Mouse (Mus musculus) lung, adult 18-20 months (tissue): Measurements from ENCODE around the gene Sub1.

Source experiments
- DNase-seq, 2 experiments: peaks; one replicate each; pipeline ENCODE4 v3.0.0; 2022; ENCODE audit warnings: mixed read lengths in 2 of 2

Gene Sub1

DNA sequence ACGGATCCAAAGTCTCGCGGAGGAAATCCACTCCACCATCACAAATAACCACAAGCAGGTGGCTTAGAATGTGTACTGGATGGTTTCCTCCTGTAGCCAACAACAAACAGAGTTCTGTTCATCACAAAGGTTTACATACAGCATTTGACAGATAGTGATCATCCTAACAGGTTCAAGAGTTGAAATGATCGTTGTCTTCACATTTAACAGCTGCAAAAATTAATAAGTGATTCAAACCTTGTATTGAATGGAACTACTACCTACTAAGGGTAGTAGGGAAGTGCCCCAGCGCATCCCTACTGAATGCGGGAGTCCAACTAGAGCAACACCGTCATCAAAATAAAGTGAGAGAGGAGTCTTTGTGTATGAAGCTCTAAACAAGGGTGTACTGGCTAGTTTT is at the start of gene Sub1:
Sub1 (minus strand) TSS at position 101 of the 400 bp plus-strand sequence.
- DNase-seq: no peak

DNA sequence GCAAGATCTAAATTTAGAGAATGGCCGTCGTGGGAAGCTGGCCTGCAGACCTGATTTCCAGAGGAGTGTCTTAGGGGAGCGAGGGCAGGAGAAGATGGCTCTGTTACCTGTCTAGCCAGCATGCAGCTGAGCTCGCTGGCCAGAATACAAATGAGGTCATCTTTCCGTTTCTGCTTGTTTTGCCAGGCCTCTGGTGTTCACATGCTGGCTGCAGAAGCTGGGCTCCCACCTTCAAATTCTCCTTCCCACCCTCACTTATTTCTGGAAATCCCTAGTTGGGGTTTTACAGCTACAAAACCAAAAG is 43.6 kb upstream of the Sub1 start:
- DNase-seq: no peak

DNA sequence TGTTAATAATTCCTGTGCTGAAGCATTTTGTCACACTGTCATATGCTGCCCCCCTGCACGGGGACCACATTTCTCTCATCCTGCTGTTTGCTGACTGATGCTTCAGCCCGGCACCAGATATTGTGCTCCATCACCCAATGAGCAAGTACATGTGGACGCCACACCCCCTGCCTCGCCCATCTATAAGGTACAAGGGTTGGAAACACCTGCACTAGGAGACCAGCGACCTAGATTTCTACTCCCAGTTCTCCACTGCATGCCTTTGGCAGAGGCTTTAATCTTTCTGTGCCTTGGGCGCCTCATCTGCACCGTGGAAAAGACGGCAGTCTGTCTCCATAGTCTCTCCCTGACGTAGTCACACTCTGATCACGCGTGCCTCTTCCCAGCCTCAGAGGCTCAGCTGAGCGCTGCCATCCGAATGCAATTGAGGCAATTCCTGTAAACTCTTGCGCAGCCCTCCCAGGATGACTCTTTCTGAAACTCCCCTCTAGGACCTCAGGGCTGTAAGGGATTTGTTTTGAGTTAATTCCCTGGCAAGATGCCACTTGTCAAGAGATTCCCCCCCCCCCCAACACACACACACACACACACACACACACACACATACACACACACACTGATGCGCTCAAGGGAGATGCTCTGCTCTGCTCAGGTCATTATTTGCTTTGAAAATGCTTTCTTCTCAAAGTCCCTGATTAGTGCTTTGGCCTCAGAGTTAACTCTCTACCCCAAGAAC is 43.1 kb upstream of the Sub1 start:
- DNase-seq: no peak

DNA sequence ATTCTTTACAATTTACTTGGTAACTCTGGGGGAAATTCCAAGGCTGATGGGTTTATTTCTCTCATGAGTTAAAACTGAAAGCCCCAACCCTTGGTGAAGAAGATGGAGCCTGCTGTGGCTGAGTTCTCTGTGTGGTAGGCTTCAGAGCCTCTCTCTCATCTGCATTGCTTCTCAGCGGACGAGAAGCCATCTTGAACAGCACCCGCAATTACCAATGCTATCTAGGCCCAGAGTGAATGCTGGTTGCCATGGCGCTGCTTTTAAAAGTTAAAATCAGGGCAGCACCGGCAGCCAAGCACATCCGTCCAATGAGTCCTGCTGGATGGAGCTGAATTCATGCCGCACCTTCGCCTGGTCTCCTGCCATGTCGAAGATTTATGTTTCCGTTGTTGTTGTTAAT is 42.5 kb upstream of the Sub1 start:
- no peak for DNase-seq

DNA sequence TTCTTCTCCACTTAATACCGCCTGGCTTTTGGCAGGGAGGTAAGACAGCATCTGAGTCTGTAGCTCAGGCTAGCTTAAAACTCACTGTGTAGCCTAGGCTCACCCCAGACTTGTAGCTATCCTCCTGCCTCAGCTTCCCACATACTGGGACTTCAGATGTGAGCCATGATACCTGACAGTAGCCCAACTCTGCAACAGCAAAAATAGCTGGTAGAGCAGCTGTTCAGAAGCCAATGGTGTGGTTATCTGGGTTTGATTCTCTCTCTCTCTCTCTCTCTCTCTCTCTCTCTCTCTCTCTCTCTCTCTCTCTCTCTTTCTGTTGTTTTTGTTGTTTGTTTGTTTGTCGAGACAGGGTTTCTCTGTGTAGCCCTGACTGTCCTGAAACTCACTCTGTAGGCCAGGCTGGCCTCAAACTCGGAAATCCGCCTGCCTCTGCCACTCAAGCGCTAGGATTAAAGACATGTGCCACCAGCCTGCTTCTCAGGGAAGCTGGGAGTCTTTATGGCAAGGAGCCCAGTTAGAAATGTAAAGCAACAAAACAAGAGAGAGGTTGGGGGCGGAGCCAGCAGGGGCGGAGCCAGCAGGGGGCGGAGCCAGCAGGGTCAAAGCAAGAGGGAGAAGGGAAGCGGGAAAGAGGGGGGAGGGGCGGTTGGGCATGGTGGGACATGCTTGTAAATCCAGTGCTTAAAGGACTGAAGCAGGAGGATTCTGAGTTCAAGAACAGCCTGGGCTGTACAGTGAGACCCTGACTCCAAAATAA is 41.3 kb upstream of the Sub1 start:
- DNase-seq: no peak

DNA sequence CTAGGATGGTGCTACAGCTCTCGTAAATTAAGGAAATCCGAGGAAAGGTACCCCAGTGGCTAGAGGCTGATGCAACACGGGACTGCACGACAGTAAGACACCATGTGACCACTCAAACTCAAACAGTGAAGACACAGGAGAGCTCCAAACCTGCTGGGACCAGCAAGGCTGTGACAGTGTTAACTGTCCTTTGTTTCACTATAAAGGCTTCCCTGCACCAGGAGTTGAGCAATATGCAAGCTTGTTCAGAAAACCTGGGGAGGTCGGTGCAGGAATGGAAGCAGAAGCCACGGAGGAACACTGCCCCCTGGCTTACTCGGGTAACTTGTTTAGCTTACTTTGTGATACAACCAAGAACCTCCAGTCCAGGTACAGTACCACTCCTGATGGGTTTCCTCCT is 40.4 kb upstream of the Sub1 start:
- DNase-seq: peak; percentile 43 to 55

DNA sequence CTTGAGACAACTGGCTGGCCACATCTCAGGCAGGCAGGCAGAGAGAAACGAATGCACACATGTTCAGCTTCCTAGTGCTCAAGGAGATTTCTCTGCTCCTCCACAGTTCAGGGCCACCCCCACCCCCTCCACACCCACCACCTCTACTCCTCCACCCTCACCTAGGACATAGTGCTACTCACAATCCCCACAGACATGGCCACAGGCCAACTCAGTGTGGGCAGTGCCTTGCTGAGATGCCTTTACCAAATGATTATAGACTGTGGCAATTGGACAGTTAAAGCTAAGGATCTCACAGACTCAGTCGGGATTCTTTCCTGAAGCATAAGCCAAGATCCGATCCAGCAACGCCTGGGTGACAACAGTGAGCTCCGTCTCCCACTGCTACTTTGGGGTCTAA is 39.9 kb upstream of the Sub1 start:
- DNase-seq: no peak

DNA sequence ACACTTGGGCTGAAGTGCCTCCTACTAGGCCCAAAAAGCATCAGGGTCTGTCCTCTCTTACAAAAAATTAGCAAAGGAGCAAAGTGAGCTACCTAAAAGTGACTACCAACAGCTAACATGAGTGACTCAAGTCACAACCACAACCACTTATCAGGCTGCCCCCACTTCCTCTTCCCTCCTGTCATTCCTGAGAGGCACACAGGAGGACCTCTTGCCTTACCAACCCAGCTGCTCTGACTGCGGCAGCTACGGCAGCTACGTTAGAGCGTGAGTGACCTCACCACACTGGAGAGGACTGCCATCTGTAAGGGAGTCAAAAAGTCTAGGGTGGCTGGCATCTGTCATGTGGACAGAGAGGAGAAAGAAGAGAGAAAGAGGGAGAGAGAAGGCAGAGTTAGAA is 37.5 kb upstream of the Sub1 start:
- no peak for DNase-seq

DNA sequence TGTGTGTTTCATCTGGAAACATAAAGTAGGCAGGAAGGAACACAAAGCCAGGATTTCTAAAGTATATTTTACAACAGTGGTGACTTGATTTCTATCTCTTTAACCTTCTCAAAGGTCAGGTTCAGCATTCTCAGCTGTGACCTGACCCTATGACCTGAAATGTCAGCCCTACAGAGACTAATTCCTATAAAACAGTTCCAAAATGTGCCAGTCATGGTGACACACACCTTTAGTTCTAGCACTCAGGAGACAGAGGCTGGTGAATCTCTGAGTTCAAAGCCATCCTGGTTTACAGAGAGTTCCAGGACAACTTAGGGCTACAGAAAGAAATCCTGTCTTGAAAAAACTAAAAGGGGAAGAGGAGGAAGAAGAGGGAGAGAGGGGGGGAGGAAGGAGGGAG is 36.4 kb upstream of the Sub1 start:
- no peak for DNase-seq

DNA sequence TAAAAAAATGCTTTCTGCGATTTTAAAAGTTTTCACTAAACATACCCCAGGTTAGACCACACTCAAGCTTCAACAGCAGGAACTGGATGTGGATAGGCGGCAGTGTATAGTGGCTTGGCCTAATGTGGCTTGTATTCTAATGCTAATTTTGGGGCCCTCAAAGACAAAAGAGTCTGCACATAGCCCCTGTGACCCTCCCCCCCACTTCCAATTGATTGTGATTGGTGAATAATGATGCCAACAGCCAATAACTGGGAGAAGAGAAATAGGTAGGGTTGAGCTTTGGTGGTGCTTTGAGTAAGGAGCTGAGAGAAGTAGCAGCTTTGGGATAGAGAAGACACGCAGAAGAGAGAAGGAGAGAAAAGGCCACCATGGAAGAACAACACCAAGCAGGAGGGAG is 35.7 kb upstream of the Sub1 start:
- DNase-seq: no peak

DNA sequence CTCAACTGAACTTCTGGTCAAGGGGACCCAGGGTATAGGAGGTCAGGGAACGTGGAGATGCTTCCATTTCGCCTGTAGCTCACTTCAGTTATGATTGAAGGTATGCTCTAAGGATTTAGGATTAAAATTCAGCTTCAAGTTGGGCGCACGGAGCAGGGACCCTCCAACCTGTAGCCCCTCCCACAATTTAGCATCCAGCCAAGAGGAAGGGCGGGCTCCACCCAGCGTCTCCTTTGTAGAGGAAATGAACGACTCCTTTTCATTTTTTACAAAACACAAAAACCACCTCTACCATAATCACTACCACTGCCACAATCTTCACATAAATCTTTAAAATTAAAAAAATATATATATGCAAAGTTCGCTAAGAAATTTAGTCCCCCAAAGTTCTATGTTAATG is 35.1 kb upstream of the Sub1 start:
- no peak for DNase-seq

DNA sequence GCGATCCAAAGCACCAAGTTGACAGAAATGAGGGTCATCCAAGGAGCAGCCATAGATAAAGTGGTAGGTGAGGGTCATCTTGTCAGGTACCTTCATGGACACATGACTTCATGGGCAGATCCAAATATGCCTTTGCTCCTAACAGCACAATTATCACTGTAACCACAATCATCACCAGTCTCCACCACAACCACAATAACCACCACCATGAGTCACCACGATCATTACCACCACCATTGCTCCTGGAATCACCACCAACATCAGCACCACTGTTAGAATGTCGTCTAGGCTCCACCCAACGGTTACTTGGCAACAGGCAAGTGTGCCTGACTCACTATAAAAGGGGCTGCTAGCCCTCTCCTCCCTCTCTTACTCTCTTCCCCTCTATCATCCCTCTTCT is 33.4 kb upstream of the Sub1 start:
- DNase-seq: no peak

DNA sequence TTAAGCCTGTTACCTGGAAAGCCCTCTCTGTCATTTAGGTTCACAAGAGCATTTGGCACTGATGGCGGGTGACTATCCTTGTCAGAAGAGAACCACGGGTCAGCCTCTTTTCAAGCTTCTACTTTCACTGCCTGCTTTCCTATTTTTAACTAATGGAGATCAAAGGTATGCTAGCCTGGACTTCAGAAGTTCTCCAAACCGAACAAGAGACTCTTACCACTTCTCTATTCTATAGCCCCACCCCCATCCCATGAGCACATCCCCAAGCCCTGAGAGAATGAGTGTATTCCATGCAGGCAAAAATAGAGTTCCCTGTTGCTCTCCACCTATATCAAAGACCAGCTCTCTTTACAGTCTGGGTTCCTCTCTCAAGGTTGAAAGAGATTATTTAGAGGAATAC is 31.0 kb upstream of the Sub1 start:
- no peak for DNase-seq

DNA sequence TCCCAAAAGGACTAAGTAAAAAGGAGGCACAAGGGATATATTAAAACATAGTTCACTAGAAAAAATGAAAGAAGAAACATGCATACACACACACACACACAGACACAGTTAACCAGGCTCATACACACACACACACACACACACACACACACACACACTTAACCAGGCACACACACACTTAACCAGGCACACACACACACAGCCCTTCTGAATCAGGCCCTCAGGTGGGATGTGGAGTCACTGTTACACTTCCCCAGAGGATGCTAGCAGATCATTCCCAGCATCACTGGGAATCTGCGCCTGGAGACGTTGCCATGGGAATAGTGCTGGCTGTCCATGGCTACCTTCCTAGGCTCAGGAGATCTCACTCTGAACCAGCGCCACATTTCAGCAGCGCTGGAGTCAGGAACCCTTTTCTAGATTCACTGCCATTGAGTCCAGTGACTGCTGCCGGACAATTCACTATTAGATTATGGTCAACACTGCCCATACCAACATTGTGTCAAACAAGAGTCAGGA is 30.2 kb upstream of the Sub1 start:
- DNase-seq: no peak

DNA sequence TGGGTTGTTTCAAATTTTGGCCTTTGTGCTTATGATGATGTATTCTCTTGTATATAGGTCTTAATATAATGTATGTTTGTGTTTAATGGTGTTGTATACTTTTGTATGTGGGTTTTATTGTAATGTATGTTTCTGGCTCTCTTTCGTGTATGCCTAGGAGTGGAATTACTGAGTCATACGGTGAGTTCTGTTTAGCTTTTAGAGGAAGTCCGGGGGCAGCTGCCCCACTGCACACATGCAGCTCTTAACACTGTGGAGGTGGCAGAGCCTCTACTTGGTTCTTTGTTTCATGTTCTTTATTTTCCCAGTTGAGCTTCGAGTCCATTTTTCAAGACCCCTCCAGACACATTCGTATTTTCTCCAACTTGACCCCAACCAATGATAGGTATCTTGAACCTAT is 29.2 kb upstream of the Sub1 start:
- no peak for DNase-seq

DNA sequence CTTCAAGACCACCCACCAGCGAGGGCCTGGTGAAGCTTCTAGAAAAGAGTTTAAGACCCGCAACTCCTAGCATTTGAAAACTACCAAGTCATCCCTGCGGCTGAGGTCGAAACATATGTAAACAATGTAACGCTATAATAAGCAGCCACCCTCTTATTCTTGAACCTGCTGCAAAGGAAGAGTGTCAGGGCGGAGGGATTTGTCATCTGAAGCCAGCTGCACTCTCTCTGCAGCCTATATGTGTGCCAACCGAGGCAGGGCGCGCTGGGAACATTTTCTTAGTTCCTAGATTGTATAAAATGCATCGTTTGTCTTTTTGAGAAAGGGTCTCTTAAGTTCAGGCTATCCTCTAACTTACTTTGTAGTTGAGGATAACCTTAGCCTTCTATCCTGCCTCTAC is 28.6 kb upstream of the Sub1 start:
- DNase-seq: no peak

DNA sequence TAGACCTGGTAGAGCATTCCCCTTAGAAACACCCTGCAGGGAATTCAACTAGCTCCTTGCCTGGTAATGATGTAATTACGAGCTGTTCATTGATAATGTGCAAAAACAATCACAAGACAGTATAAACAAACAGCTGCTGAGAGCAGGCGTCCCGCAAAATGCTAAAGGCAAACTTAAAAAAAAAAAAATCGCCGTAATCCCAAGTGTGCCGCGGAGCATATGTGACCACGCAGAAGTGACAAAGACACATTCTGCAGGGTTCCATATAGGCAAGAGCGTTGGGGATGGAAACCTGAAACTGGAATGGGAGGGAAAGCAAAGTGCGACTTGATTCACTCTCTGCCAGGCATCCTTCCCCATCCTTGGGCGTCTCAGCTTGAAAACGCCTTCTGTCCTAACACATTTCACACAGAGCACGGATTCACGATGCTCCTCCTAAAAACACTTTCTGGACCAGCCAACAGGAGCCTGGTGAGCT is 28.0 kb upstream of the Sub1 start:
- no peak for DNase-seq

DNA sequence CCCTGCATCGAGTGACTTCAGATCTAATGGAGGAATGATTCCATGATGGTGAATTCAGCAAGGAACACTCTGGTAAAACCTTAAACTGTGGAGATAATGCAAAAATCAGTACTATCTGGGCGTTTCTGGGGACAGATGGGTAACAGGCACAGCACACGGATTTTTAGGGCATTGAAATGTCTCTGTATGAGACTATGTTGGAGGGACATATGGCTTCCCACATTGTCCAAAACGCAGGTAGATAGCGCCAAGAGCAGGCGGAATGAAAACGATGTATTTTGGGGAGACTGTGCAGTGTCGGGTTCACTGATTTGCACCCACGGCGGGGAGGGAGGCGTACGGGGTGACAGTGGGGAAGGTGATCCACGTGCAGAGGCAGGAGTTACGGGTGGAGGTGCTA is 22.7 kb upstream of the Sub1 start:
- DNase-seq: no peak

DNA sequence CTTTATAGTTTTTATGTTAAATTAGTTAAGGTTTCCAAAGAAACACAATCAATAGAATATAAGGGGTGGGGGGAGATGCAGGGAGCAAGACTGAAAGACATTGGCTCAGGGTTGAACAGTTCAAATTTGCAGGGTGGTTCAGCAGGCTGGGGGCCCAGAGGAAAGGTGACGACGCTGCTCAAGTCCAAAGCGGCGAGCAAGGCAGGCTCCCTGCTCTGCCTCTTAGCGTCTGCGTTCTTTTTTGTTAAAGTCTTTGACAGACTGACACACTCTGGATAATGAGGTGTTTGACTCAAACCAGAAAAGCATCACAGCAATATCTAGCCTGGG is 21.6 kb upstream of the Sub1 start:
- no peak for DNase-seq

DNA sequence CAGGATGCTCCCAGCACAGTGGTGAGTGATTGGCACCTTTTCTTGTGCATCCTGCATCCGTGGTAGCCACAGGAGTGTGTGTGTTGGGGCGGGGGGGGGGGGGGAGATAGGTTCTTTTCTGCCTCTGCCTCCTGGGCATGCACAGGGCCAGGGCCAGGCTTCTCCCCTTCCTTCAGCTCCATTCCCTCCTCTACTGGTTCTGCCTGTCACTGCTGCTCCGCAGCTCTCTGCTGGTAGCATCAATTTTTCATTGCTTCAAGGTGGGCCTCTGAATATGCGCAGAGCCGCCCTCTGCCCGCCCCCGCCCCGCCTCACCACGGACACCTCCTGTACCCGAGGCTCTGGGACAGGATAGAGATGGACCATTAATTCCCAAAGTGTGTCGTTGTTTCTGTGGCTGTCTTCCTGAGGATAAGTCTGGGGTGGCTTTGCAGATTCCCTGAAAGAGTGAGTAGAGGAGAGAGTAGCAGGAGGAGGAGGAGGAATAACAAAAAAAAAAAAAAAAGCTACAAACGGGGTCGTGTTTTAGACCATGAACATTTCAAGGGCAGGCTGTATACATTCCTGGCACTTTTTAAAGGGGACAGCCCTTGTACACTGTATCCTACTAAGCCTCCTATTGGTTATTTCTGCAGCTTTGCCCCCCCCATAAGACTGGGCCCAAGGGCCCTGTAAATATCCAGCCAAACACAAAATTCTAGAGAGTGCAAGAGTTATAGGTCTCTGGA is 21.1 kb upstream of the Sub1 start:
- no peak for DNase-seq

DNA sequence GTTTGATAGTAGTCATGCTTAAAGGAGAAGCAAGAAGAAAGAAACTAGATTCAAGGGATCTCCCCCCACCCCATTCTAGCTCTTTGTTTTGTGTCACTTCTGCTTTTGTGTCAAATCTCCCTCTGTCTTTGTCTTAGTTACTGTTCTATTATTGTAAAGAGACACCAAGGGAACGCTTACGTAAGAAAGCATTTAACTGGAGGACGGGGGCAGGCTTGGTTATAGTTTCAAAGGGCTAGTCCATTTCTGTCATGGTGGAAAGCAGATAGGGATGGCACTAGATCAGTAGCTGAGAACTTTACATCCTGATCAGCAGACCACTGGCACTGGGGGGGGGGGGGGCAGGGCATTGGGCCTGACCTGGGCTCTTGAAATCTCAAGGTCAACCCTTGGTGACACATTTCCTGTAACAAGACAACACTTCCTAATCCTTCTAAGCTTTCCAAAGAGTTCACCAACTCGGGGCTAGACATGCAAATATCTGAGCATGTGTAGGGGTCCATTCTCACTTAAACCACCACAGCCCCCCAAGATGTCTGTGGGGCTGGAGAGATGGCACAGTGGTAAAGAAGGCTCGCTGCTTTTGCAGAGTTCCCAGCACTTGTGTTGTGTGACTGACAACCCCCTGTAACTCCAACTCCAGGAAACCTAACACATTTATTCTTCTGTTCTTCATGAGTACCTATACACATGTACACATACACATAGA is 17.6 kb upstream of the Sub1 start:
- DNase-seq: no peak

DNA sequence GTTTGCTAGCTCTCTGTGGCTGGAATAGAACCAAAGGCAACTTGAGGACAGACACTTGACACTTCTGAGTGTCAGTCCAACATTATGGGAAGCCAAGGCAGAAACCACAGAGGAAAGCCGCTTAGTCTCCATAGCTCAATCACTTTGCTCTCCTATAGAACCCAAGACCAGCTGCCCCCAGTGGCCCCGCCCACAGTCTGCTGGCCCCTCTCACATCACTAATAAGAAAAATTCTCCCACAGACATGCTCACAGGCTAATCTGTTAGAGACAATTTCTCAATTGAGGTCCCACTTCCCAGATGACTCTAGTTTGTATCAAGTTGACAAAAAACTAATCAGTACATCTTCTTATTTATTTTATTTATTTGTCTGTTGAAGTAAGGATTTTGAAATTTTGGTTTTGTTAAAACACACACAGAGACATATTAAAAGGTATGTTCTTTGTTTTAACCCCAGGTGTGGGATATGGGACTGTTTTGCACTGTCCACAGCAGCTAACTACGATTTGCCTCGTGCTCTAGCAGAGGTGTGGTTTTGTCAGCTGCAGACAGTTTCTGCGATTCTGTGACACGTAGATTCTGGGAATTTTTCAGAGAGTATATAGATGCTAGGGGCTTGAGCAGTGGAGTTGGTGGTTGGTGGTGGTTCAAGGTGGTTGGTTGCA is 16.9 kb upstream of the Sub1 start:
- DNase-seq: no peak

DNA sequence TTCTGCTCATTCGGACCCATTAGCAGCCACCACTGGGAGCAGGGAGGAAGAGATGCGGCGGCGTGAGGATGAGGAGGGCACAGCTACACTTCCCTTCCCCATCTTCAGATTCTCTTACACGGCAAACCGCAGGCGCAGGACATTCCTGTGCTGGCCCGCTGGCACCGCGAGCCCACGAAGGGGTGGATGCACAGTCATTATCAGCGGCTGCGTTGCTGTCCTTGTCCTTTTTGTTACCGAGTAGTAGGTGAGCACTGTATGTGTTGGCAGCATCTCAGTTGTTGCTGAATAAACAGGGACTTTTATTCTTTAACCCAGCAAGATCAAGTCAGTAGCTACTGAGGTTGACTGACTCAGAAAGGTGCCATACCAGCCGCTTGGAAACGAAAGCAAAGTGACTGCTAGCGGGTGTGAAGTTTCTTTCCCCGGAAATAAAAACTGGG is 13.8 kb upstream of the Sub1 start:
- DNase-seq: peak; percentile 18 to 25
